Mouse (Mus musculus): ENCODE results near the gene Sp6. TPM values are rescaled to one million over a fixed set of nuclear protein-coding genes. Genes with fewer than 3 reads are reported as not detected.
A peak's percentile ranks its signal among the peaks of the same experiment; 100 is the strongest.

Gene Sp6
- polyA plus RNA-seq, 1 experiment = 12.4 TPM

- H3K27me3 ChIP-seq (ENCODE audit: control insufficient read depth, insufficient read depth, low read length, poor library complexity, severe bottlenecking) = no peaks in the 10 kb centered on the region
- H3K4me1 ChIP-seq (ENCODE audit: control insufficient read depth, insufficient read depth, low read length) = no peaks in the 10 kb centered on the region
- no peak overlapping the region for H3K9ac ChIP-seq (ENCODE audit: low read depth, poor library complexity, severe bottlenecking)
- no peak overlapping the region for H3K4me3 ChIP-seq (ENCODE audit: low read depth, low read length)
- no peak overlapping the region for H3K27ac ChIP-seq (ENCODE audit: insufficient read depth, low read length)
- H3K36me3 ChIP-seq (ENCODE audit: control insufficient read depth, insufficient read depth, low read length, poor library complexity, severe bottlenecking) = no peaks in the 10 kb centered on the region
- no peak for TF ChIP-seq EP300 (IDR thresholded peaks at IDR 0.05; ENCODE audit: insufficient read depth, low read depth, low read length)
- no peaks in the 10 kb centered on the region for H3K9me3 ChIP-seq (replicated peaks; ENCODE audit: control insufficient read depth, insufficient read depth, low read length, poor library complexity, severe bottlenecking)
Observed at GRCm38 (mm10) chr11:97009198-97009790, 3.9 kb upstream of the Sp6 start.

DNA sequence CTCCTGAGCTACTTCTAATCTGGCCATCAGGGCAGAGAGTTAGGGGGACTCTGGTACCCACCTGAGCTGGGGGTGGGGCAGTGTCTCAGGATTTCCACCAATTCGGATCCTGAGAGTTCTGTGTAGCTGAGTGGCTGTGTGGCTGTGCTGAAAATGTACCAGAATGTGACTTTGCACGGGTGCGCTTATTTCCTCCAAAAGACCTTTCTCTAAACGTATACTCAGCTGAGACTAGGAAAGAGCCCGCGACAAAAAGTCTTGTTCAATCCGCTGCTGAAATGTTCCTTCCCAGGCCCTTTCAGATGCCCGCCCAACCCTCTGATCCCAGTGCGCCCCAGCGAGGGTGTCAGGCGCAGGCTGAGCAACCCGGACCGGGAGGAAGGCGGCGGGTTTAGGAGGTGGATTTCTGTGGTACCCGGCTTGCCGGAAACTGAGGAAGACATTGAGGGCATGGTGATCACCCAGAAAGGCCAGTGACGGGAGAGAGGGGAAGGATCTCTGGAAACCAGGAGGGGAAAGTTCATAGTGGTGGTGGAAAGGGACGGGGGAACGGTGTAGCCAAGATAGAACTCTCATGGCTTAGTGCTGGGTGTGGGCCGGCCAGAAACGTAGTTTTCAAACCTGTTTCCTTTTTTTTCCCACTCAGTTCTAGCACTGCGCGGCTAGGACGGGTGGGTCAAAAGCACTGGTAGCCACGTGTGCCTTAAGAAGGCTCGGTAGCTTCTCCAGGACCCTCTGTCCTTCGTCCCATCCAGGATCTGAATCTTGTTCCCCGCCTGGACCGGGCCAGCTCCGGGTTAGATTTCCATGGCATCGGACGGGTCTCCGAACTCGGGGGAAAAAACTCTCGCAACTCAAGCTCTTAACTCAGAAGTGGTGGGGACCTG is 4.7 kb downstream of the Sp6 start:
- H3K36me3 ChIP-seq (ENCODE audit: control insufficient read depth, insufficient read depth, low read length, poor library complexity, severe bottlenecking) = no peaks in the 10 kb centered on the region
- no peak for TF ChIP-seq POLR2A (IDR thresholded peaks at IDR 0.05; ENCODE audit: insufficient read depth, low read length)
- TF ChIP-seq EP300 (IDR thresholded peaks at IDR 0.05; ENCODE audit: insufficient read depth, low read depth, low read length) = no peak
- no peak for TF ChIP-seq CTCF (IDR thresholded peaks at IDR 0.05; ENCODE audit: low read depth, low read length)
- peak overlapping the region; percentile 90 for H3K9ac ChIP-seq (ENCODE audit: low read depth, poor library complexity, severe bottlenecking)
- H3K9me3 ChIP-seq (replicated peaks; ENCODE audit: control insufficient read depth, insufficient read depth, low read length, poor library complexity, severe bottlenecking) = no peaks in the 10 kb centered on the region
- H3K27me3 ChIP-seq (ENCODE audit: control insufficient read depth, insufficient read depth, low read length, poor library complexity, severe bottlenecking) = peaks cover 3% of the 10 kb centered on the region
- H3K4me1 ChIP-seq (ENCODE audit: control insufficient read depth, insufficient read depth, low read length) = no peaks in the 10 kb centered on the region
- no peak overlapping the region for H3K27ac ChIP-seq (ENCODE audit: insufficient read depth, low read length)
- H3K4me3 ChIP-seq (ENCODE audit: low read depth, low read length) = peak overlapping the region; percentile 73

DNA sequence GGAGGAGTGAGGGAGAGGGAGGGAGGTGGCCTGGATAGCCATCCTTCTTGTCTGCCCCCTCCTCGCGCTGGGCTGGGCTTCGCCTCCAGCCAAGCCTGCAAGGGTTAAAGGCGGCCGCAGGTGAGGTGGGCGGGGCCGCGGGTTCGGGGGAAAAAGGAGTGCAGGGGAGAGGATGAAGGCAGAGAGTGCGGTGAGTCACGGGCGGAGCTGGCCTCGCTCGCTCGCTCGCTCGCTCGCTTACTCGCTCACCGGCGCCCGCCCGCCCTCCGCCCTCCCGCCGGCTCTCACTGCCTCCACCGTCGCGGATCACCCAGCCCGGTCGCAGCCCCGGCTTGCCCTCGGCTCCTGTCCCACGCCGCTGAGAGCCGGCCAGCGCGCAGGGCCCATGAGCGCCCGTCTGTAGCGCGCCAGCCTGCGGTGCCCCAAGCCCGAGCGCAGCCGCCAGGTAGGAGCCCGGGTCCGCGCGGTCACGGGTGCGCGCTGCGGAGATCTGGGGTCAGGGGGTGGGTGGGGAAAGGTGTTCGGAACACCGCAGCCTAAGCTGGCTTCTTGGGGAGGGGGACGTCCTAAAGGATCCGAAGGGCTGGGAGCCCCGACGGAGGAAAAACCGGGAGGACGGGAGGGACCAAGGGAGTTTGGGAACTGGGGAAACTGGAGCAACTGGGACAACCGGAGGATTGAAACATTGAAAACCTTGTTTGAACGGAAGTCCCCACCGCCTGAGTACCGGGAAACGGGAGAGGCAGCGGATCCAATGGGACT is 5.6 kb downstream of the Sp6 start:
- no peak for TF ChIP-seq POLR2A (IDR thresholded peaks at IDR 0.05; ENCODE audit: insufficient read depth, low read length)
- TF ChIP-seq EP300 (IDR thresholded peaks at IDR 0.05; ENCODE audit: insufficient read depth, low read depth, low read length) = peak; percentile 26; the same call in 1 of the 2 replicates
- no peaks in the 10 kb centered on the region for H3K4me1 ChIP-seq (ENCODE audit: control insufficient read depth, insufficient read depth, low read length)
- no peaks in the 10 kb centered on the region for H3K36me3 ChIP-seq (ENCODE audit: control insufficient read depth, insufficient read depth, low read length, poor library complexity, severe bottlenecking)

GRCm38 (mm10) chr11:97019345-97019708 is 6.1 kb downstream of the Sp6 start:
- H3K4me1 ChIP-seq (ENCODE audit: control insufficient read depth, insufficient read depth, low read length) = peaks cover 2% of the 10 kb centered on the region

More for the DNA sequence above, 5.6 kb downstream of the Sp6 start:
- peaks cover 3% of the 10 kb centered on the region for H3K27me3 ChIP-seq (ENCODE audit: control insufficient read depth, insufficient read depth, low read length, poor library complexity, severe bottlenecking)
- H3K4me3 ChIP-seq (ENCODE audit: low read depth, low read length) = peak overlapping the region; percentile 73
- no peak overlapping the region for H3K27ac ChIP-seq (ENCODE audit: insufficient read depth, low read length)
- peak overlapping the region; percentile 90 for H3K9ac ChIP-seq (ENCODE audit: low read depth, poor library complexity, severe bottlenecking)
- H3K9me3 ChIP-seq (replicated peaks; ENCODE audit: control insufficient read depth, insufficient read depth, low read length, poor library complexity, severe bottlenecking) = no peaks in the 10 kb centered on the region

GRCm38 (mm10) chr11:97021121-97021765 is 8.0 kb downstream of the Sp6 start:
- Histone ChIP-seq H3K27me3 (ENCODE audit: control insufficient read depth, insufficient read depth, low read length, poor library complexity, severe bottlenecking) (peaks cover 3% of the 10 kb centered on the region), H3K27ac (ENCODE audit: insufficient read depth, low read length) (no peak overlapping the region), H3K4me1 (ENCODE audit: control insufficient read depth, insufficient read depth, low read length) (peaks cover 2% of the 10 kb centered on the region), H3K36me3 (ENCODE audit: control insufficient read depth, insufficient read depth, low read length, poor library complexity, severe bottlenecking) (no peaks in the 10 kb centered on the region), H3K9me3 (replicated peaks; ENCODE audit: control insufficient read depth, insufficient read depth, low read length, poor library complexity, severe bottlenecking) (no peaks in the 10 kb centered on the region), H3K9ac (ENCODE audit: low read depth, poor library complexity, severe bottlenecking) (peak overlapping the region; percentile 19; the same call in 1 of the 2 replicates), H3K4me3 (ENCODE audit: low read depth, low read length) (peak overlapping the region; percentile 38)
- TF ChIP-seq CTCF (IDR thresholded peaks at IDR 0.05; ENCODE audit: low read depth, low read length) = no peak

More at GRCm38 (mm10) chr11:97019345-97019708, 6.1 kb downstream of the Sp6 start:
- TF ChIP-seq POLR2A (IDR thresholded peaks at IDR 0.05; ENCODE audit: insufficient read depth, low read length) = no peak
- TF ChIP-seq EP300 (IDR thresholded peaks at IDR 0.05; ENCODE audit: insufficient read depth, low read depth, low read length) = 0 out of 2 replicates have a peak, but pooled peaks have one; percentile 32
- Histone ChIP-seq H3K27me3 (ENCODE audit: control insufficient read depth, insufficient read depth, low read length, poor library complexity, severe bottlenecking) (peaks cover 3% of the 10 kb centered on the region), H3K9me3 (replicated peaks; ENCODE audit: control insufficient read depth, insufficient read depth, low read length, poor library complexity, severe bottlenecking) (no peaks in the 10 kb centered on the region), H3K9ac (ENCODE audit: low read depth, poor library complexity, severe bottlenecking) (peak overlapping the region; percentile 90), H3K4me3 (ENCODE audit: low read depth, low read length) (peak overlapping the region; percentile 73), H3K27ac (ENCODE audit: insufficient read depth, low read length) (no peak overlapping the region), H3K36me3 (ENCODE audit: control insufficient read depth, insufficient read depth, low read length, poor library complexity, severe bottlenecking) (no peaks in the 10 kb centered on the region)
